Mouse (Mus musculus) liver, adult 2 months (tissue): ENCODE results near the gene Enoph1.

ENCODE experiments used
- CTCF ChIP-seq: fragments of 200-500 bp; IDR thresholded peaks from 2 replicates; pipeline ENCODE4 v1.5.1; 2011; ENCODE audit warnings: low read depth, low read length, control low read depth
- POLR2A ChIP-seq: fragments of 200-500 bp; IDR thresholded peaks from 2 replicates; pipeline ENCODE4 v1.6.1; 2011; ENCODE audit warnings: low read length, control low read depth; ENCODE audit not compliant: insufficient read depth; ENCODE audit errors: extremely low read depth

GRCm38 (mm10) chr5:100060876-100061275 lies 21.1 kb downstream of the Enoph1 start:
- TF ChIP-seq POLR2A (no peak), CTCF (no peak)
